Mouse (Mus musculus) liver, postnatal 0 days (tissue): ENCODE measurements around the gene Pkp1. TPM values are rescaled to one million over a fixed set of nuclear protein-coding genes. Genes with fewer than 3 reads are reported as not detected.

Experiments
- ATAC-seq: fragments of 200-750 bp; cut with Nextera tagmentation; 2 replicates; pipeline ENCODE4 v1.8.0; 2017; ENCODE audit warnings: mild to moderate bottlenecking, moderate library complexity
- DNase-seq: peaks from one replicate; pipeline ENCODE4 v3.0.0-alpha.2; 2016
- H3K27ac ChIP-seq: fragments of 300-500 bp; sonication (generic); 2 replicates; pipeline ENCODE4 v1.5.1; 2014; ENCODE audit warnings: antibody characterized with exemption, moderate library complexity, mild to moderate bottlenecking, low read depth
- H3K27me3 ChIP-seq: fragments of 300-500 bp; sonication (generic); 2 replicates; pipeline ENCODE4 v1.6.1; 2014; ENCODE audit warnings: low read length, control low read depth, mixed read lengths; ENCODE audit not compliant: insufficient read depth
- H3K36me3 ChIP-seq: fragments of 300-500 bp; sonication (generic); replicated peaks from 2 replicates; pipeline ENCODE4 v1.6.1; 2014; ENCODE audit warnings: mild to moderate bottlenecking, control low read depth, low read length, moderate library complexity, mixed read lengths; ENCODE audit not compliant: insufficient read depth
- H3K4me1 ChIP-seq: fragments of 300-500 bp; sonication (generic); 2 replicates; pipeline ENCODE4 v1.6.1; 2014; ENCODE audit warnings: antibody characterized with exemption, mild to moderate bottlenecking, control low read depth; ENCODE audit not compliant: insufficient read depth
- H3K4me2 ChIP-seq: fragments of 300-500 bp; sonication (generic); 2 replicates; pipeline ENCODE4 v1.6.1; 2014; ENCODE audit warnings: low read depth, mild to moderate bottlenecking, low read length, moderate library complexity, mixed read lengths
- H3K4me3 ChIP-seq: fragments of 300-500 bp; sonication (generic); 2 replicates; pipeline ENCODE4 v1.5.1; 2014; ENCODE audit warnings: low read depth, low read length
- H3K9ac ChIP-seq: fragments of 300-500 bp; sonication (generic); replicated peaks from 2 replicates; pipeline ENCODE4 v1.6.1; 2014; ENCODE audit warnings: mild to moderate bottlenecking, moderate library complexity
- H3K9me3 ChIP-seq: fragments of 300-500 bp; sonication (generic); 2 replicates; pipeline ENCODE4 v1.6.1; 2016; ENCODE audit warnings: mild to moderate bottlenecking, control low read depth, low read length, mixed read lengths
- CTCF ChIP-seq: sonication (generic); IDR thresholded peaks from 2 replicates; pipeline ENCODE4 v1.5.1; 2016; ENCODE audit warnings: antibody characterized with exemption, low read depth
- EP300 ChIP-seq: IDR thresholded peaks from 2 replicates; pipeline ENCODE4 v1.6.1; 2016; ENCODE audit warnings: antibody characterized with exemption, low read depth, mild to moderate bottlenecking
- WGBS: fragments of 180-500 bp; shearing (Covaris S2); extraction: QIAGEN DNeasy Blood & Tissue Kit; methylation state at CpG from one replicate; pipeline ENCODE4 v1.1.7; 2014; ENCODE audit not compliant: insufficient replicate concordance; 5-methylcytosine and 5-hydroxymethylcytosine counted together
- polyA plus RNA-seq: library from polyadenylated mRNA; unstranded; fragments of >200 nt; fragmentation: Nextera tagmentation; extraction: Ambion mirVana; gene quantifications from 2 replicates; pipeline ENCODE4 v1.2.1, GENCODE M21; 2015

The Pkp1 gene
- polyA plus RNA-seq, 1 experiment from 2014 or later, result 0.05 TPM

DNA sequence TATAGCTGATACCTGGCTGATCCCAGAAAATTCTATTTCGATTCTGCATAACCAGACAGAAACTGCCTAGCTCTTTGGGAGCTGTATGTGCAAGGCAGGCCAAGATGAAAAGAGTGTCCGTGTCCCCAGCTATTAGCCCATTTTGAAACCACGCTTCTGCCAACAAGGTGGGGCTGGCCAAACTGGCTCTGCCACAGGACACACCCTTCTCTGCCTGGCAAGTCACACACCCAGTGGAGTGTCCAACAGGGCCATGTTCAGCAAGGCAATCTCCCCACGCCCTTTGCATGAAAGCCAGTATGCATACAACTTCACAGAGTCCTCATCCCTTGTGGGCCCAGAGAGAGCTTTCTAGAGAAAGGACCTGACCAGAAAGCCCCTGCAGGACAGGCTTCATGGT is 23.6 kb downstream of the Pkp1 start:
- Histone ChIP-seq H3K36me3 (no peaks in the 10 kb centered on the region), H3K4me2 (0 out of 2 replicates have a peak overlapping the region, but pooled peaks have one; percentile 13), H3K4me1 (no peaks in the 10 kb centered on the region), H3K9me3 (no peaks in the 10 kb centered on the region), H3K4me3 (no peak overlapping the region), H3K27ac (no peak overlapping the region), H3K27me3 (peaks cover 11% of the 10 kb centered on the region; the same call in 1 of the 2 replicates), H3K9ac (no peak overlapping the region; the same call in 1 of the 2 replicates)
- TF ChIP-seq CTCF, result no peak
- no peak for TF ChIP-seq EP300
- DNase-seq (no peak), ATAC-seq (no peak)
- 77% methylated on average over 4 of the region's 4 CpGs for WGBS

DNA sequence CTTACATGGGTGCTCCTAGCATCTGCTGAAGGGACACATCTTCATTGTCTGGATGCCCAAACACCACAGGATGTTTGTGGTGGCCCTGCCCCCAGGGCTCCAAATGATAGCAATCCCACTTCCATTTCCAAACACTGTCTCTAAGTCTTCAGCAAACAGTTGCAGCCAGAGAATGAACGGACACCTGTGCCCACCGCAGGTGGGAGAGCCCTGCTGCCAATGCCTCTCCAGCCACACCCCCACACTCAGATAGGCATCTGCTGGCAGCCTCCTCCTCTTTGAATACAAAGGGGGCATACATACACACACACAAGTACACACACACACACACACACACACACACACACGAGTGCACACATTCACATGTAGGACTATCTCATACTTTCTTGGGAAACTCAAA is 25.6 kb downstream of the Pkp1 start:
- ATAC-seq (no peak), DNase-seq (no peak)
- Histone ChIP-seq H3K27ac (no peak overlapping the region), H3K4me1 (no peaks in the 10 kb centered on the region), H3K9ac (no peak overlapping the region), H3K4me3 (no peak overlapping the region), H3K36me3 (no peaks in the 10 kb centered on the region), H3K9me3 (no peaks in the 10 kb centered on the region), H3K27me3 (peaks cover 3% of the 10 kb centered on the region; the same call in 1 of the 2 replicates), H3K4me2 (no peak overlapping the region)
- WGBS, result 64% methylated on average over 3 of the region's 3 CpGs
- TF ChIP-seq CTCF (no peak), EP300 (no peak)

DNA sequence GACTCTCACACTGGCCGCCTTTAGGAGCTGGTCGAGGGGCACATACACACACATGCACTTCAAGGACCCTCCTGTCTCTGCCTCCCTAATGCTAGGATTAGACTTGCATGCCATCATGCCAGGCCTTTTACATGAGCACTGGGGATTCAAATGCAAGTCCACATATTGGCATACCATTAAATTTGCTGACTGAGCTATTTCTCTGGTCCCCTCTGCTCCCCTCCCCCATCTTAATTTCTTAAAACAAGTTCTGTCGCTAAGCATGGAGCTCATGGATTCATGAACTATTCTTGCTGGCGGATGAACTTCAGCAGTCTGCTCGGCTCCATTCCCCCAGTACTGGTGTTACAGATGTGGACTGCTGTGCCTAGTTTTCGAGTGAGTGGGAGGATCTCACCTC is 26.2 kb downstream of the Pkp1 start:
- Histone ChIP-seq H3K4me2 (no peak overlapping the region), H3K27ac (no peak overlapping the region), H3K27me3 (peaks cover 3% of the 10 kb centered on the region; the same call in 1 of the 2 replicates), H3K36me3 (no peaks in the 10 kb centered on the region), H3K9me3 (no peaks in the 10 kb centered on the region), H3K4me3 (no peak overlapping the region), H3K4me1 (no peaks in the 10 kb centered on the region), H3K9ac (no peak overlapping the region)
- DNase-seq (no peak), ATAC-seq (no peak)
- TF ChIP-seq CTCF (no peak), EP300 (no peak)
- WGBS, result 70% methylated on average over 6 of the region's 6 CpGs

DNA sequence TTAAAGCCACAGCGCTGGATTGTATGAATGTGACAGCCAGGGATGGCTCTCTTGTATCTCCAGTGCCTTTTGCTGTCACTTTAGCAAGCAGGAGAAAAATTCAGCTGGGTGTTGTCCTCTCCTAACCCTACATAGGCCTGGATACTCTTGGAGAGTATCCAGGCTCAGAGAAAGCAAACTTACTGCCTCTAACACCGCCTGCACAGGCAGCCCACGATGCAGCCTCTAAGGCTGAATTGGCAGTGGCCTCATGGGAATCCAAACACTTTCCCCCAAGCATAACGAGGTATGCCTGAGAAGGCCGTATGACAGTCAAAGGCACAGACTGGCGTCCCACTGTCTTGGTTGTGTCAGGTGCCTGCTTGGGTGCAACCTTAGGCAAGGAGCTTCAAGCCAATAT is 26.8 kb downstream of the Pkp1 start:
- no peak for TF ChIP-seq EP300
- no peak for TF ChIP-seq CTCF
- peaks cover 3% of the 10 kb centered on the region; the same call in 1 of the 2 replicates for H3K27me3 ChIP-seq
- ATAC-seq, result no peak

DNA sequence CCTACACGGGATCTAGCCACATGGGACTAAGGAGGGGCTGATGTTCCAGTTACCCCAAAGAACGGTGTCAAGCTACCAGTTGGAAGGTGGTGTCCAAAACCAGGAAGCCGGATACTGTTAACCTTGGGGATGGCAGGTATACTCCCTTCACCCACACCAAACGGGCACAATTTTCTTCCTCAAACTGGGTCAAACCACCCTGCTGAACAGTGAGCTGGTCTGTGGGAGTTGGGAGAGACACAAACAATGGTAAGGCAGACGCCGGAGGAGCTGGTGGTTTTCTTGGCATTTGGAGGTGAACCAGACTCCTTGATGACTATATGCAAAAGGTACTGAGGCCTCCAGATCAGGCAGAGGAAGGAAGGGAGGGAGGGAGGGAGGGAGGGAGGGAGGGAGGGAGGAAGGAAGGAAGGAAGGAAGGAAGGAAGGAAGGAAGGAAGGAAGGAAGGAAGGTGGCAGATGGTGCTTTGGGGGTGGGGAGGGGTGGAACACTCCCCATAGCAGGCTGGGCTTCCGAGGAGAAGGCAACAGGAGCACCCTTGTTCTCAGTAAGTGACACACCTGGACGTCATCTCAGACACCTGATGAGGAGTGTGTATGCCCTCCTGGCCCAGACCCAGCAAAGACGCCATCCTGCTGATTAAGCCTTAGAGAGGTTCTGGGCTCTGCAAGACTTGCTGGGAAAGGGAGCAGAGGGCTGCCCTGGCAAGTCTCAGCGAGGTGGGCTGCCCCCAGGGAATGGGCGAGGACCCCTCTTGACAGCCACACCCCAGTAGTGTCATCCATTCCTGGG is 27.4 kb downstream of the Pkp1 start:
- peaks cover 3% of the 10 kb centered on the region; the same call in 1 of the 2 replicates for H3K27me3 ChIP-seq
- WGBS, result 62% methylated on average over 11 of the region's 11 CpGs
- TF ChIP-seq EP300 (no peak), CTCF (no peak)

More for the DNA sequence above, 26.8 kb downstream of the Pkp1 start:
- Histone ChIP-seq H3K4me3 (no peak overlapping the region), H3K27ac (no peak overlapping the region), H3K36me3 (no peaks in the 10 kb centered on the region), H3K4me2 (no peak overlapping the region), H3K4me1 (no peaks in the 10 kb centered on the region), H3K9me3 (no peaks in the 10 kb centered on the region), H3K9ac (no peak overlapping the region)
- no peak for DNase-seq
- 68% methylated on average over 6 of the region's 6 CpGs for WGBS

DNA sequence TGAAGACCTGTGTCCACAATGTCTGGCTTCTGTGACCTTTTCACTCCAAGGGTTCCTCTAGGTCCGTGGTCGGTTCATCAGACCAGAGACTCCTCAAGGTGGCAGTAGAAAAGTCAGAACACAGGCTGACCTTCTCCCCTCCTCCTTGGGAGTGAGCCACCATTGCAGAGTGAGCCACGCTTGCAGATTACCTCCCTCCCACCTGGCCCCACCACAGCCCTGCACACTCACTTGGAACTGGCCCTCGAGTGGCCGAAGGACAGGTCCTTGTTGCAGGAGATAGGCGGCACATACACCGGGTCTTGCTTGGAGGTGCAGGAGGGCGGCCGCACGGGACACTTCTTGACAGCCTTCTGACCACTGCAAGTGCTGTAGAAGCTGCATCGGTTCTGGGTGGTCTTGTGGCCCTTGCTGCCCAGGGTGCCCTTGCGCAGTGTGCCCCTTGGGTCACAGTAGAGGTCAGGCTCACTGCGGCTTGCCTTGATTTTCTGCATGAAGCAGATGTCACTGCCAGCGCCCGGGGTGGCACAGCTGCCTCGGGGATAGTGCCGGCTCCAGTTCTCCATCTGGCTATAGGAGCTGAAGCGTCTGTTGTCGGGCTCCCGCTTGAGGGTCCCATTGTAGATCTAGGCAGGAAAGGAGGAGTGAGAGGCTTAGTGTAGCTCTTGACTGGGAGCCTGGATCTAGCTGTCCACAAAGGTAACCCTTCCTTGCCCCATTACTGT is 29.4 kb downstream of the Pkp1 start:
- Histone ChIP-seq H3K4me1 (no peaks in the 10 kb centered on the region), H3K36me3 (no peaks in the 10 kb centered on the region), H3K4me3 (no peak overlapping the region), H3K9ac (no peak overlapping the region), H3K27me3 (peaks cover under 1% of the 10 kb centered on the region; the same call in 1 of the 2 replicates), H3K4me2 (no peak overlapping the region), H3K9me3 (no peaks in the 10 kb centered on the region), H3K27ac (no peak overlapping the region)
- 69% methylated on average over 20 of the region's 20 CpGs for WGBS
- no peak for TF ChIP-seq EP300
- TF ChIP-seq CTCF, result no peak
- ATAC-seq, result no peak
- DNase-seq, result no peak

More for the DNA sequence above, 27.4 kb downstream of the Pkp1 start:
- Histone ChIP-seq H3K4me3 (no peak overlapping the region), H3K27ac (no peak overlapping the region), H3K9me3 (no peaks in the 10 kb centered on the region), H3K4me1 (no peaks in the 10 kb centered on the region), H3K4me2 (no peak overlapping the region), H3K9ac (no peak overlapping the region), H3K36me3 (no peaks in the 10 kb centered on the region)
- DNase-seq (no peak), ATAC-seq (no peak)
